ENCODE assay signal across 27 mouse cellular contexts in the genomic region with DNA sequence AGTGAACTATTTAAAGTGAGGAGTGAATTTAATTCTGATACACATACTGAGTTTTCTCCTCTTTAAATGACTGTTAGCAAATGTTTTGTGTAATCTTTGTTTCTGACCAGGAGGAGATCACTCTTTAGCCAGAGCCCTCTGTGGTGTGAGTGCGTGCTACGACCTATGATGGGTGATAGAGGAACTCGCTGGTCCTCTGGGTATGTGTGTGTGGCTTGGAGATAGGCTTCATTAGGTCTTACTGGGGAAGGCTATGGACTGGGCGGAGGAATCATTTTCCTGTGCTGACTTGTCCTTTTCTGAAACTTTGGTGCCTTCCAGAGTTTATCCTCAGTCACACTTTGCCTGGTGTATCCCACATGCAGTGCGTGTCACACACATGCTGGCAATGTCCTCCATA.
DNase-seq lines count a peak whose midpoint lies in the region; ATAC-seq lines count a peak whose summit lies in the region.
"Had no signal": no experiment of that assay in that cellular context is flagged by ENCODE, and none has a peak within 500 bp of the region (broad histone marks: within the 10 kb centered on the region; RNA-seq: fewer than 3 reads in every experiment).

No protein-coding gene starts in this region.

- H3K4me2 ChIP-seq in heart, embryonic 11.5 days, result no peak overlapping the region
- H3K4me2 ChIP-seq in liver, embryonic 13.5 days, result no peak overlapping the region
- H3K4me2 ChIP-seq in midbrain, embryonic 11.5 days, result no peak overlapping the region
- H3K4me2 ChIP-seq: embryonic facial prominence, embryonic 13.5 days; forebrain, embryonic 12.5 days; forebrain, embryonic 15.5 days; hindbrain, embryonic 13.5 days had no signal

- no peak for ATAC-seq in heart, embryonic 11.5 days (replicated peaks; ENCODE audit: insufficient number of reproducible peaks, low FRiP score, low TSS enrichment)
- ATAC-seq in liver, embryonic 13.5 days (ENCODE audit: low read depth), result 0 out of 2 replicates have a peak, but pooled peaks have one; percentile 54
- no peak for ATAC-seq in megakaryocyte, adult 5-6 weeks (ENCODE audit: poor library complexity, severe bottlenecking)
- no peak for ATAC-seq in midbrain, embryonic 11.5 days (ENCODE audit: low FRiP score)
- ATAC-seq: CD4-positive, CD25-positive, alpha-beta regulatory T cell, adult 4 months; forebrain, embryonic 15.5 days; hindbrain, embryonic 16.5 days had no signal

- WGBS in heart, embryonic 10.5 days, result 84% methylated on average over 5 of the region's 5 CpGs
- 80% methylated on average over 5 of the region's 5 CpGs for WGBS in heart, embryonic 11.5 days (ENCODE audit: insufficient replicate concordance)
- WGBS in liver, embryonic 13.5 days (ENCODE audit: insufficient replicate concordance), result 35% methylated on average over 5 of the region's 5 CpGs
- WGBS in midbrain, embryonic 11.5 days, result 94% methylated on average over 5 of the region's 5 CpGs

- no peak overlapping the region for H3K4me3 ChIP-seq in heart, embryonic 10.5 days
- H3K4me3 ChIP-seq in heart, embryonic 11.5 days (ENCODE audit: low read depth, low read length), result no peak overlapping the region
- H3K4me3 ChIP-seq in liver, embryonic 13.5 days (replicated peaks), result no peak overlapping the region
- H3K4me3 ChIP-seq in megakaryocyte, embryonic 14.5 days (replicated peaks), result peak overlapping the region; percentile 79
- H3K4me3 ChIP-seq in midbrain, embryonic 11.5 days (ENCODE audit: low read depth, low read length), result no peak overlapping the region
- H3K4me3 ChIP-seq: embryonic facial prominence, embryonic 10.5 days; embryonic facial prominence, embryonic 13.5 days; erythroblast, embryonic 14.5 days; forebrain, embryonic 12.5 days; forebrain, embryonic 15.5 days; gastrocnemius, adult 2 months; hindbrain, embryonic 10.5 days; hindbrain, embryonic 13.5 days had no signal

- no peaks in the 10 kb centered on the region for H3K9me3 ChIP-seq in heart, embryonic 10.5 days
- H3K9me3 ChIP-seq in heart, embryonic 11.5 days (replicated peaks; ENCODE audit: control insufficient read depth, low read length), result no peaks in the 10 kb centered on the region
- no peaks in the 10 kb centered on the region for H3K9me3 ChIP-seq in liver, embryonic 13.5 days (replicated peaks)
- H3K9me3 ChIP-seq in megakaryocyte, embryonic 14.5 days, result no peaks in the 10 kb centered on the region
- H3K9me3 ChIP-seq in midbrain, embryonic 11.5 days (ENCODE audit: control insufficient read depth, low read length), result no peaks in the 10 kb centered on the region
- H3K9me3 ChIP-seq: embryonic facial prominence, embryonic 10.5 days; embryonic facial prominence, embryonic 13.5 days; forebrain, embryonic 12.5 days; forebrain, embryonic 15.5 days; hindbrain, embryonic 10.5 days; hindbrain, embryonic 13.5 days had no signal

- no peaks in the 10 kb centered on the region for H3K27me3 ChIP-seq in heart, embryonic 10.5 days (ENCODE audit: insufficient read depth, poor library complexity, severe bottlenecking)
- H3K27me3 ChIP-seq in heart, embryonic 11.5 days (ENCODE audit: control insufficient read depth, insufficient read depth, low read length), result no peaks in the 10 kb centered on the region
- H3K27me3 ChIP-seq in liver, embryonic 13.5 days, result no peaks in the 10 kb centered on the region
- no peaks in the 10 kb centered on the region for H3K27me3 ChIP-seq in megakaryocyte, embryonic 14.5 days (replicated peaks)
- no peaks in the 10 kb centered on the region for H3K27me3 ChIP-seq in midbrain, embryonic 11.5 days (ENCODE audit: control insufficient read depth, insufficient read depth, low read length)
- H3K27me3 ChIP-seq: embryonic facial prominence, embryonic 13.5 days; forebrain, embryonic 12.5 days; forebrain, embryonic 15.5 days; hindbrain, embryonic 13.5 days had no signal

- peaks cover 8% of the 10 kb centered on the region; the same call in 1 of the 2 replicates for H3K4me1 ChIP-seq in heart, embryonic 10.5 days
- H3K4me1 ChIP-seq in heart, embryonic 11.5 days (ENCODE audit: control insufficient read depth, insufficient read depth, low read length), result peaks cover 16% of the 10 kb centered on the region
- peaks cover 18% of the 10 kb centered on the region for H3K4me1 ChIP-seq in liver, embryonic 13.5 days (replicated peaks)
- H3K4me1 ChIP-seq in megakaryocyte, embryonic 14.5 days, result peaks cover 89% of the 10 kb centered on the region
- H3K4me1 ChIP-seq in midbrain, embryonic 11.5 days (ENCODE audit: control insufficient read depth, insufficient read depth, low read length), result no peaks in the 10 kb centered on the region
- H3K4me1 ChIP-seq: embryonic facial prominence, embryonic 10.5 days; forebrain, embryonic 12.5 days; hindbrain, embryonic 10.5 days had no signal

- H3K27ac ChIP-seq in heart, embryonic 10.5 days, result no peak overlapping the region
- H3K27ac ChIP-seq in heart, embryonic 11.5 days (ENCODE audit: low read depth, low read length), result no peak overlapping the region
- no peak overlapping the region for H3K27ac ChIP-seq in liver, embryonic 13.5 days
- no peak overlapping the region for H3K27ac ChIP-seq in midbrain, embryonic 11.5 days (ENCODE audit: low read depth, low read length)
- H3K27ac ChIP-seq: embryonic facial prominence, embryonic 10.5 days; embryonic facial prominence, embryonic 13.5 days; forebrain, embryonic 12.5 days; forebrain, embryonic 15.5 days; gastrocnemius, adult 2 months; hindbrain, embryonic 10.5 days; hindbrain, embryonic 13.5 days had no signal

- peak; percentile 50 for DNase-seq in heart, embryonic 10.5 days (ENCODE audit: low spot score)
- DNase-seq in liver, embryonic 13.5 days, result no peak
- no peak for DNase-seq in liver
- no peak for DNase-seq in midbrain, embryonic 11.5 days (ENCODE audit: low spot score, missing footprints)
- DNase-seq: adrenal gland, adult 2 months; adrenal gland, postnatal 14 days; cerebellum, adult 11 months; cerebellum, adult 2 months; cerebellum, adult 9-11 months; cerebellum, postnatal 25 days; embryo, embryonic 11 days; gastrocnemius, adult 2 months; gastrocnemius, postnatal 14 days; heart, adult 18-20 months; heart, postnatal 36 days had no signal

- peaks cover 22% of the 10 kb centered on the region for H3K36me3 ChIP-seq in heart, embryonic 10.5 days
- H3K36me3 ChIP-seq in heart, embryonic 11.5 days (ENCODE audit: control insufficient read depth, insufficient read depth, low read length), result peaks cover 5% of the 10 kb centered on the region; the same call in 1 of the 2 replicates
- peaks cover 32% of the 10 kb centered on the region for H3K36me3 ChIP-seq in liver, embryonic 13.5 days
- peaks cover 70% of the 10 kb centered on the region for H3K36me3 ChIP-seq in megakaryocyte, embryonic 14.5 days (replicated peaks; ENCODE audit: low read length)
- no peaks in the 10 kb centered on the region for H3K36me3 ChIP-seq in midbrain, embryonic 11.5 days (ENCODE audit: control insufficient read depth, insufficient read depth, low read length)

- H3K9ac ChIP-seq in heart, embryonic 11.5 days (ENCODE audit: low read depth, low read length), result no peak overlapping the region
- H3K9ac ChIP-seq in liver, embryonic 13.5 days, result no peak overlapping the region
- H3K9ac ChIP-seq in midbrain, embryonic 11.5 days (ENCODE audit: low read length), result no peak overlapping the region
- H3K9ac ChIP-seq: embryonic facial prominence, embryonic 13.5 days; forebrain, embryonic 12.5 days; forebrain, embryonic 15.5 days; hindbrain, embryonic 13.5 days had no signal
